ENCODE assay signal across 8 mouse cellular contexts in the genomic region with DNA sequence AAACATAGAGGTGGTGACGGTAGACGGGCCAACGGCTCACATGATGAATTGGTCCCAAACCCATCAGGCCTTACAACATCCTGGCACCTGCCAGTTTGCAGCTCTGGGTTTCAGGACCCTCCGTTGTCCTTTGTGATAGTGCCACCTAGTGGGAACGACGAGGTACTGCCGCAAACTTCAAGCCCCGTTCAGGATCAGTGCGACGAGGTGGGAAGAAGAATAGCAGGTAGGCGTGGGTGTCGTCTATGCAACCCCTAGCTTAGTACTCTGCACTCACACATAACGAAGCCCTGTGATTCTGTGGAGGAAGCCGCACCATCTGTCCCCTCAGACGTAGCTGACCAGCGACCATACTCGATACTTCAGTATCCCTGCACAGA. TPM values are rescaled to one million over a fixed set of nuclear protein-coding genes. Genes with fewer than 3 reads are reported as not detected.
DNase-seq lines count a peak whose midpoint lies in the region; ATAC-seq and TF ChIP-seq lines count a peak whose summit lies in the region.

No protein-coding gene starts in this region.

- peaks cover 35% of the 10 kb centered on the region for H3K4me1 ChIP-seq in hindbrain, embryonic 12.5 days

- TF ChIP-seq CTCF in Patski (IDR thresholded peaks at IDR 0.05) = no peak

- peak overlapping the region; percentile 99 for H3K4me3 ChIP-seq in hindbrain, embryonic 12.5 days

- H3K4me2 ChIP-seq in hindbrain, embryonic 12.5 days (replicated peaks) = peak overlapping the region; percentile 90

- peak overlapping the region; percentile 97 for H3K27ac ChIP-seq in hindbrain, embryonic 12.5 days

- H3K27me3 ChIP-seq in Patski = no peaks in the 10 kb centered on the region
- no peaks in the 10 kb centered on the region for H3K27me3 ChIP-seq in hindbrain, embryonic 12.5 days

- in situ Hi-C loops in Patski (cut with MboI; ENCODE audit: low pct_unique_long_range_greater_than_20kb) = no loop called here

- peak; percentile 41 for ATAC-seq in Patski
- ATAC-seq in hindbrain, embryonic 12.5 days (ENCODE audit: low FRiP score) = peak; percentile 79

- WGBS in hindbrain, embryonic 12.5 days = 2% methylated on average over 17 of the region's 17 CpGs

- POLR2A ChIA-PET in Patski (lab: Charles Lee) = interaction anchor here (1.2 to 2.4 kb wide), 5 partner anchors 10 to 85 kb away, joined by 3 to 10 read pairs (median 5); no protein-coding TSS in a partner anchor

- peaks cover 13% of the 10 kb centered on the region for H3K36me3 ChIP-seq in hindbrain, embryonic 12.5 days

- no peaks in the 10 kb centered on the region for H3K9me3 ChIP-seq in hindbrain, embryonic 12.5 days (replicated peaks)

- CTCF ChIA-PET in Patski (lab: Charles Lee) = interaction anchor here (0.7 to 6.5 kb wide), 23 partner anchors 11 to 316 kb away, joined by 3 to 58 read pairs (median 4); a partner anchor contains a TSS

- peak overlapping the region; percentile 99 for H3K9ac ChIP-seq in hindbrain, embryonic 12.5 days

- DNase-seq in Patski (ENCODE audit: low read depth, low spot score) = peak; percentile 88
- DNase-seq in cerebellum, postnatal 14 days = peak; percentile 93 to 95
- DNase-seq in frontal cortex, postnatal 14 days (ENCODE audit: low spot score in 2 of 2) = peak; percentile 81 to 83
- peak; percentile 88 to 91 for DNase-seq in layer of hippocampus, postnatal 14 days (ENCODE audit: low spot score in 2 of 2)
- DNase-seq in lung, postnatal 10 days = peak; percentile 89
- DNase-seq in ovary, postnatal 14 days (ENCODE audit: low spot score) = peak; percentile 81
- peak; percentile 86 to 88 for DNase-seq in thymus, postnatal 10 days (ENCODE audit: low spot score in 2 of 2)

RNA-seq across cellular contexts. Expression of a gene that starts 0.8 kb away (rescaled TPM):
- 147 TPM for polyA plus RNA-seq in Patski (2021)
- 19.2 and 19.9 TPM in 2 replicates for polyA plus RNA-seq in hindbrain, embryonic 12.5 days (2016; fragmentation: Nextera tagmentation; extraction: Ambion mirVana)
- 10 to 100 TPM; 84.2 to 89.3 TPM for total RNA-seq in layer of hippocampus, postnatal 14 days (2021)

RNA-seq across cellular contexts. Expression of a gene that starts 8.1 kb away (rescaled TPM):
- 1.5 TPM for polyA plus RNA-seq in Patski (2021)
- 26.7 and 26.8 TPM in 2 replicates for polyA plus RNA-seq in hindbrain, embryonic 12.5 days (2016; fragmentation: Nextera tagmentation; extraction: Ambion mirVana)
- total RNA-seq in layer of hippocampus, postnatal 14 days (2021) = 10 to 100 TPM; 27.5 to 28.0 TPM

RNA-seq across cellular contexts. Expression of a gene that starts 57.8 kb away (rescaled TPM):
- polyA plus RNA-seq in Patski (2021) = 39.0 TPM
- polyA plus RNA-seq in hindbrain, embryonic 12.5 days (2016; fragmentation: Nextera tagmentation; extraction: Ambion mirVana) = 23.4 and 24.1 TPM in 2 replicates
- total RNA-seq in layer of hippocampus, postnatal 14 days (2021) = 10 to 100 TPM; 87.9 to 91.6 TPM

RNA-seq across cellular contexts. Expression of a gene that starts 58.6 kb away (rescaled TPM):
- polyA plus RNA-seq in Patski (2021) = 0.03 TPM
- polyA plus RNA-seq in hindbrain, embryonic 12.5 days (2016; fragmentation: Nextera tagmentation; extraction: Ambion mirVana) = 3.4 and 4.4 TPM in 2 replicates
- 1 to 10 TPM; 3.4 to 3.5 TPM for total RNA-seq in layer of hippocampus, postnatal 14 days (2021)

Comparison
In these comparisons a context has a peak if more than half of its experiments do, and no peak if none do; other contexts are left out.
1. Peak in every context shown above with its lines: DNase-seq, ATAC-seq, H3K4me3 ChIP-seq and H3K27ac ChIP-seq.
2. RNA of a gene that starts 8.1 kb away (polyA plus RNA-seq): 26.7 to 26.8 TPM in hindbrain, embryonic 12.5 days; 1.5 TPM in Patski (single experiment); every median in the first group is over 10 times any median in the second.